Mouse (Mus musculus) spleen, postnatal 36 days (tissue): ENCODE measurements around the gene Sema6d.

Experiments
- DNase-seq, 2 experiments: peaks; one replicate each; pipeline ENCODE4 v3.0.0; 2022; ENCODE audit warnings: low spot score in 2 of 2, mixed read lengths in 1 of 2

The Sema6d gene

DNA sequence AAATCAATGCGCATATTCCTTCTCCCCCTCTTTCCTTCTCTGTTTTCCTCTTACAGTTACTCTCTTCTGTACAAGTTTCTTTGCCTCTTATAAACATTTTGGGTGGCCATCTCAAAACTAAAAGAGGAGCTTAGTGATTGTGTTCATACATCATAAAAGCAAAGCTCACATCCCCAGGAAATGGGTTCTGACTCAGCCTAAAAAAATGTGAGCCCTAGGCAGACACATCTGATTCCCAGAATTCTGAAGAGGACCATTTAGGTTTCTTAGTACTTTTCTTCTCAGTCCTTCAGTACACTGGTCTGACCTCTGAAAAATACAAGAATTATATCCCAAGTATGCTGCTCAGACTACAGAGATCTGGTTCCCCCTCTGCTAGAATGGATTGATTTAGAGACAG, 78.6 kb downstream of the Sema6d start:
- no peak for DNase-seq

GRCm38 (mm10) chr2:124171718-124172117, 81.9 kb downstream of the Sema6d start:
- no peak for DNase-seq

DNA sequence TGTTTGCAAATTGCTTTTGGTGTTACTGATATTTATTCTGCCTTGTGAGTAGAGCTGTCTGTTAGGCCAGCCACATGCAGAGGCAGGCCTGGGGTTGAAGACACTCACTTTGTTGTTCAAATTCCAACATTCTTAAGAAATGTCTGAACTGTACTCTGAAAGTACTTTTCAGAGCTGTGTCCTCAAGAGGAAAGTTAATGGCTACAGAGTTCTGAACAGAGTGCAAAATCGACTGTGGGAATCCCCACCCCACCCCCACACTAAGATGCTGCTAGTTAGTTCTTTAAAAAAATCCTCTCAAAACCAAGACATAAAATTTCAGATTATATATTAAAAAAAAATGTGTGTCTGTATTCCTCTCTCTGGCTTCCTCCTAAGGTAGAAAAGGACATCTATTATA, 86.5 kb downstream of the Sema6d start:
- DNase-seq = no peak

DNA sequence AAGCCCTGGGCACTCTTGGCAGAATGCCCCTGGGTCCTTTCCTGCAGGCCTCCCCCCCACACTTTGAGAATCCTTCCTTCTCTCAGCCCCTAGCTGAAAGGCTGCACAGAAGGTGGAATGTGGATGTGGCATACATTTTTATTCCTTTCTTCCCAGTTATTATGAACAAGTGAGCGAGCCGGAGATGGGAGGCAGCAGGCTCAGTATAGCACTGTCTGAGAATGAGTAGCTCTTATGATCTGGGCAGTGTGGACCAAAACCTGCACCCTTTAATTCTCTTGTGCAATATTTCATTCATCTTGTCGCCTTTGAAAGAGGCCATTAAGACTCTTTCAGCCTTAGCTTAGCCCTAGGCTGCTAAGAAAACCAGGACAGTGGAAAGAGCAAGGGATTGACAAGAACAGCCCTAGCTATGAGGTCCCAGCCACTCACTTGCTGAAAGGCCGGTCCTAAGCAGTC, 87.0 kb downstream of the Sema6d start:
- DNase-seq = no peak

DNA sequence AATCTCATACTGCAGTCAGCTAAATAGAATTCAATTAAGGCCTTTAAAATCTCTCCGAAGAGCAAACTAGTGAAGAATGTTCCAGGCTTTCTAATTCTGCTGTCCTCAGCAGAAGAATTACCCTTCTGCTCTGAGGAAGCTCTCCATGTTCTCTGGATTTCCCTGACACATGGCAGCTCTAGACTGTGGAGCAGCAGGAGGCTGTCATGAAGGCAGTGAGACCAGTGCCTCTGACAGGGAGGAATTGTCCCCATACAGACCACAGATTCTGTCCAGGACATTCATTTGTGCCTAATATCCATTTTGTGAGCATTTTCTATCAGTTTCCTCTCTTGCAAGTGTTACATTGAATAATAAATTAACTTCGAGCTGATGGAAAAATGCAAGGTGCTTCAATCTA, 99.5 kb downstream of the Sema6d start:
- DNase-seq = no peak

DNA sequence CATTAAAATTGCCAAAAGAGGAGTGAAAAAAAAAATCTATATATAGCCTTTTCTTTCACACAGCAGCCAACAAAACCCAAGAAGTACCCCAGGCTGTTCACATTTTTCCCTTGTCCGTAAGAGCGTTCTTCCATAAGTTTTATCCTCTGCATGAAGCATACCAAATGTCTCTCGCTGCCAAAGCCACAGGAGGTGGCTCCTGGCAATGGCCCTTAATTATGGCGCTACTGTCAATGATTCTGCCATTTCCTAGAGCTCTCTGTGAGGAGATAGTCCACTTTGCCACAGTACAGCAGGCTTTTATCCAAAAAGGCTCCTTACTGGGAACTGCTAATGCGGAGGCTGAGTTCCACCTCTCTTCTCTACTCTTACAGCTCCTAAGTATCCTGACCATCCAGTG, 104.3 kb downstream of the Sema6d start:
- no peak for DNase-seq

DNA sequence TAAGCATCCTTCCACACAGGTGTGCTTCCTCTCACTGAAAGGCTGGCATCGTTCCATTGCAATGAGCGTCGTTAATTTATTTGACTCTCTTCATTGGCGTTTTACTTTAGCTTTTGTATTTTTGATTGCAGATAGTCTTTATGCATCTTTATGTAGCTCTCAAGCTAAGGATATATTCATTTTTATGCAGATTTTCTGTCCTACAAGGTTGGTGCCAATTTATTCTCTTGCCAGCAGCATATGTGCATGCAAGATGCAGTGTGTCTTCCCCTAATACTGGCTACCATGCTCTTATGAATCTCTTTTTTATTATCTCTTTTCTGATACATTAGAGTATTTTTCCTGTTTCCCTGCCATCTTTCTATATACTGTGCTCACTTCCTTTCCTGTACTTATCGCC, 111.7 kb downstream of the Sema6d start:
- DNase-seq = no peak

DNA sequence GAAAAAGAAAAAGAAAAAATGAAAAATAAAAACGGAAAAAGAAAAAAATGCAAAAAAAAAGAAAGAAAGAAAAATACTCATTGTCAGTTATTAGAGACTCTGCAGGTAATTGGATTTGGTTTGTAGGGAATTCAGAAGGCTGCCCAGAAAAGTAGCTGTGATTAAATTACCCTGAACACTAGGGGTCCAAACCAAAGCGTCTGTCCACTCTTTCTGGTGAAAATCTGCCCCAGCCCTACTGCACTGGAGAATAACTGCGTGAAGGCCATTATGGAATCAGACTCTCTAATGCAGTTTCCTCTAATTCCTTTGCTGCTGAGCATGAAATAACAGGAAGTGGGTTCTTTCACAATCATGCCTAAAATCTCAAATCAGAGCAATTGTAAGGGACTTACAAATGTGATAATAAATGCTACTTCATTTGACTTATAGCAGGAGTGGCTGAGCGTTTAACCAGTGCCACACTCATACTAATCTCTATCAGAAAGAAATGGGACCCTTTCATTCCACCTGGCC, 112.8 kb downstream of the Sema6d start:
- DNase-seq = no peak

DNA sequence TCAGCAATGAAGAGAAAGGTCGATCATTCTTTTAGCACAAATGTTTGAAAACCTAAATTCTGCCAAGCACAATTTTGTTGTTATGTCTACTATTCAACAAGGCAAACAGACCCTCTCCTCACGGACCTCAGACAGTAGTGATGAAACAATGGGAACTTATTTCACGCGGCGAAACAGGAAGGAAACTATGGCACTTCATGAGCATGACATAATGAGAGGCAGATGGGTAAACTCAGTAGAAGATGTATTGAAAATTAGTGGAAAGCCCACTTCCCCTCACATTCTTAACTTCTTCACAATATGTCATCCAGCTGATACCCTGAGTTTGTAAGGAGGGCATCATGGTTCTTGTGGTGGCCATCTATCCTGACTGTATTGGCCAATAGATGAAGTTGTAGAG, 116.0 kb downstream of the Sema6d start:
- no peak for DNase-seq

DNA sequence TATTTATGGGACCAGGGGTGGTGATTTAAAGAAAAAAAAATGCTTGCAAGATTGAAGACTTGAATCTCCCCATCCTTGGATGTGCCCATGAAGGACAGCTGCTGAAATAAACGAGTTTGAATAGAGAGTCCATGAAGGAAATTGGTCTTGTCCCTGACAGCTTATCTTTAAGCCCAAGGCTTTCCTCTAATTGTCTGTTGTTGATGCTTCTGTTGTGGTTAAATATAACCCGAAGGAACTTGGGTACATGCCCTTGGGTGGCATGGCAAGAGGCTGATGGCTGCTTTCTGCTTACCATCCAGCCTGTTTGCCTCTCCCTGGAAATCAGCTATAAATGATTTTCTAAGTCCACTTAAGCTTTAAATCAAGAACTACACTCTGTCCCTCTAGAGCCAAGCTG, 118.5 kb downstream of the Sema6d start:
- DNase-seq = no peak

DNA sequence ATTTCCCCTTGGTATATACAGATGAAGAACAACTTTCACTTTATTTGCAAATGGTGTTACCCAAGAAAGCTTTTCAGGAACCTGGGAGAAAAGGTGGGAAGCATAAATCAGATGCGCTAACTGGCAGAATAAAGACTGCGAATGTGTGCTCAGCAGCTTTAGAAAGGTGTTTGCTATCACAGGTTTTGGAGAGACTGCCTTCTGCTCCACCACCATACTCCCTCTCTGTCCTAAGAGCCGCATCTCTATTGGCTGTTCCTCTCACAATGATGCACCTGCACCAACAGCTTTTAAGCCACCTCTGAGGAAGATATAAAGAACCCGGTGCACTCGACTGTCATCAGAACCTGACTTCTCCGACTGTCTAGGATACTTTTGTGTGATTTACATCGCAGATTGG, 133.8 kb downstream of the Sema6d start:
- no peak for DNase-seq

GRCm38 (mm10) chr2:124224328-124224727, 134.6 kb downstream of the Sema6d start:
- DNase-seq = no peak

DNA sequence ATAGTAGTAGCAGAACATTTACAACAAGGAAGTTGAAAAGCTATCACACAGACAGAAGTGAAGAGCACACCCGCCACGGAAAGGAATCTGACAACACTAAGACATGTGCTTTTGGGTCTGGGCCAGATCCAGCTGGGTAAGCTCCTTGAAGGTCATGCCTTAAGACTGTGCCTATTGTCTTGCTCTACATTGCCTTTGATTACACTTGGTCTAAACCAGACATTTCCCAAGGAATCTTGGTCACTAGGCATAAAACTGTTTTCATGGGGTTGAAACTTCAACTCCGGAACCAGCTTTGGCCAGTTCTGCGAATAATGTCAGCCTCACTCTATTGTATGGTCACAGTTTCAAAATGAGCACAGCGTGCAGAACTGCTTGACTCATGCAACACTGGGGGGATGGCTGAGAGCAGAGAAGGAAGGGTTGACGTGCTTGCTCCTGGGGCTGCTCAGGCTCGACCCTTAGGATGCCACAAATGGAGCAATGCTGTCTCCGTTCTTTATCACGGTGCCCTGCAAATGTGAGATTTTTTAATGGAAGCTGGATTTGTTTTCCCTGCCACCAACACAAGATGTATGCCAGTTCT, 145.0 kb downstream of the Sema6d start:
- no peak for DNase-seq

DNA sequence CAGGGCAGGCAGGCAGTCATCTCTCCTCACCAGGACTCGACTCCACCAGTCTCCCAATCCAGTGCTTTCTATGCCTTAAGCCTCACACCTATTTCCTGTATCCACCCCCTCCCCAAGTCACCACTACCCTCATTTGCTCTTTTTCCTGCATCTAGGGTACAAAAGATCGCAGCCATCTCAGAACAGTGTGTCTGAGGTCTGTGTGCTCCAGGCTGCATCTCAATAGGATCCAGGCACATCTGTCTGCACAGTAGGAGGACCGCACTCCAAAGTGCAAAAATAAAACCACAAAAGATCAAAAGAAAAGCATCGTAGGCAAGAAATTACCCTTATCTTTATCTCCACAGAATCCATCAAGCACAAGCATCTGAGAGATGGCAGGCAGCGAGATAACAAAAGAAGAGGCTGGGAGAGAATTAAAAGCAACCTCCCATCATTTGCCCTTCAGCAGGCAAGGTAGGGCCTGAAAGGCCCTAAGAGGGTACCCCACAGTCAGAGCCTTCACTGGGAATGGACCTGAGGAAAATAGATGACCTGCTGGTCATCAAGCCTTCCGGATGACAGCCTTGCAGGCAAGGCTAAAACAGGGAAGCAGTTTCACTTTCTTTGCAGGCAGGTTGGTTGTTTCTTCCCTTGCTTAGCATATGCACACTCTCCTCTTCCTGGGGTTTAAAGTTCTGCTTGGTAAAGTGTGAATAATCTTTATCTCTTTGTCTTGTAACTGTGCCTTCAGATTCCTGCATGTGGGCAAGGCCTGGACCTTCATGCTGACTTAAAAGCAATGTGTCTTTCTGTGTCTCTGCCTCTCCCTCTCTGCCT, 145.7 kb downstream of the Sema6d start:
- DNase-seq = no peak

DNA sequence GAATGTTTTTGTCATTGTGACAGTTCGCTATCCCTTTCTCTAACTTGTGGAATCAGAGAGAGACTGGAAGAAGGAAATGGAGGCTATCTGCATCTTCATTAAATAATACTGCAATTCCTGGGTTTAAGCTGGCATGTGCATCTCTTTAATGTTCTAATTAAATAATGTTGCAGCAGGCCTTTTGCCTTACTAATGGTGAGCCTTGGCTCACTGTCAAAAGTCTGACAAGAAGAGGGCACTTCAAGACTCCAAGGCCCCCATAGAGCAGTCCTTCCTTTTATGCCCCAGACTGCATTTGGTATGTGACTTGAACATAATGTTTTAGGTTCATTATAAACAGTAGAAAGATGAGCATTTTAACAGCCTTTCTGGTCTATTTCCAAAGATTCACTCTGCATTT, 147.1 kb downstream of the Sema6d start:
- no peak for DNase-seq

DNA sequence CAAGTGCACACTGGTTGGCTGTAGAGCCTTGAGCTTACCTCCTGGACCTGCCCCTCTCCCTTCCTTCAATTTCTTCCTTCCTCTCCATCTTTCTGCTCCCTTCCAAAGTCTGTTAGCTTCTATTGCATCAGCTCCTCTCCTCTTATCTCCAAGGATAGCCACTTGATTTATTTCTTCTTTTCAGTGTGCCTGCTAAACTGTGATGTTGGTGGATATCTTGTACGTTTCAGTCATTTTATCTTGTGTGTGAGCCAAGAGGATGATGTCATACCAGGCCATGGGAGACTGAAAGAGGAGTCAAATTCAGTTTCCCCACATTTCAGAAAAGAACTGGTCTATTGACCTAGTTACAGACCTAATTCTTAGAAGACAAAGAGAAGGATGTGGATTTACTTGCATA, 153.8 kb downstream of the Sema6d start:
- DNase-seq = no peak

DNA sequence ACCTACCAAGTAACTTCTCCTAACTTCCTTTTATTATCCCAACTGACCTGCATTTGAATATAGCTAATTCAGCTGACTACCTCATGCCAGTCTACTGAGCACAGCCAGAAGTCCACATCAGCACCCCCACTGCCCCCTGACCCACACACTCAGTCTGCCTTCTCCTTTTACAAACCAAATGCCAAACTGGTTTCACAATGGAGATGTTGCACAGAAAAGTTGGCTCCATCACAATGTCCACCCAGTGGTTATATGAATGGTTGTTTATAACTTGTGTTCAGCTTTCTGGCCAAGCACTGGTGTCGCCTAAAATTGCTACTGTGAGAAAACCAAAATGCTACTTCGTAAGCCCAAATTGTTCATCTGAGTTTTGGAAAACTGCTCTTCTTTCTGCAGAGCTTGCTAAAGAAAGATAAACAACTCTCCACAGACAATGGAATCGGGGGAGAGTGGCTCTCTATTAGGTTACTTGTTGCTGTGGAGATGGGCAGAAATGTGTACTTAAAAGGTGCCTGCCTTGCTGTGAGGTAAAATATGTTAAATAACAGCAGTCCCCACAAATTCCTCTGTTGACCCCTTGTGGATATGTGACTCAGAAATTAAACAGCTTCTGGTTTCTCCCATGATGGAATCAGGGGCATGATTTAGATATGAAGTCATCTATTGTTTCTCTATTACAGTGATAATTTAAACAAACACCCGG, 154.9 kb downstream of the Sema6d start:
- no peak for DNase-seq

DNA sequence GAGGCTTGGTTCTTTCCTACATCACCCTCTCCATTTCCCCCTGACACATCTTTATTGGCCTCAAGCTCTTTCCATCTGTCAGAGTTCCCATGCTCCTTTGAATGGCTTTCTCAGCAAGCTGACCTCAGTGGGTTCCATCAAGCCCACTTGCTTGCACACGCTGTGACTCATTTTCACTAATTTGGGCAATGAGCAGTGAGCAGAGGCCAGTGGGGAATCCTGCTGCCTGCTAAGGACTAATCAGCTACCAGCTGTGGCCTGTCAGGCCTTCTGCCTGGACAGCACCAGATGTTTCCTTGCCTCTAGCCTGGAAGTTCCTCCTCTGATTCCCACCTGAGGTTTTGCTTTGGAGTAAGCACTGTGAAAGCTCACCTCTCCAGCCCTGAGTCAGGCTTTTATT, 168.3 kb downstream of the Sema6d start:
- DNase-seq = no peak

GRCm38 (mm10) chr2:124264309-124264708, 174.5 kb downstream of the Sema6d start:
- no peak for DNase-seq

- no peak for DNase-seq
Observed at GRCm38 (mm10) chr2:124271156-124271555, 181.4 kb downstream of the Sema6d start.

- no peak for DNase-seq
Observed at GRCm38 (mm10) chr2:124277492-124277891, 187.7 kb downstream of the Sema6d start.

- DNase-seq = no peak
Observed at GRCm38 (mm10) chr2:124285109-124285508, 195.3 kb downstream of the Sema6d start.

- DNase-seq = no peak
Observed at GRCm38 (mm10) chr2:124289356-124289755, 199.6 kb downstream of the Sema6d start.
